Mouse (Mus musculus): ENCODE measurements around the gene Actl6b. TPM values are rescaled to one million over a fixed set of nuclear protein-coding genes. Genes with fewer than 3 reads are reported as not detected.

The Actl6b gene
- polyA plus RNA-seq, 1 experiment from 2014 or later, result 298 TPM

- Histone ChIP-seq H3K4me1 (replicated peaks; ENCODE audit: control insufficient read depth, insufficient read depth, low read length) (peaks cover 12% of the 10 kb centered on the region), H3K4me3 (replicated peaks; ENCODE audit: low read length) (no peak within 1 kb of the TSS), H3K27ac (ENCODE audit: low read length) (no peak within 1 kb of the TSS), H3K36me3 (ENCODE audit: control insufficient read depth, insufficient read depth) (peaks cover 15% of the 10 kb centered on the region), H3K27me3 (replicated peaks; ENCODE audit: control insufficient read depth, insufficient read depth, low read length) (no peaks in the 10 kb centered on the region), H3K4me2 (ENCODE audit: low read length) (no peak within 1 kb of the TSS), H3K9me3 (ENCODE audit: control insufficient read depth, low read length) (no peaks in the 10 kb centered on the region), H3K9ac (replicated peaks; ENCODE audit: low read depth, low read length) (no peak within 1 kb of the TSS)
- ATAC-seq, result no peak
- WGBS, result 67% methylated on average over 5 of the region's 5 CpGs
Measured at GRCm38 (mm10) chr5:137518436-137518835, 34.9 kb upstream of the Actl6b start, which contains the start of gene Gigyf1. Gene Gigyf1, plus strand, starts transcription at chr5:137518548.

- H3K4me2 ChIP-seq (ENCODE audit: low read length), result no peak overlapping the region
- no peaks in the 10 kb centered on the region for H3K4me1 ChIP-seq (replicated peaks; ENCODE audit: control insufficient read depth, insufficient read depth, low read length)
- H3K9me3 ChIP-seq (ENCODE audit: control insufficient read depth, low read length), result no peaks in the 10 kb centered on the region
- peaks cover 24% of the 10 kb centered on the region for H3K36me3 ChIP-seq (ENCODE audit: control insufficient read depth, insufficient read depth)
- no peak overlapping the region for H3K27ac ChIP-seq (ENCODE audit: low read length)
- H3K27me3 ChIP-seq (replicated peaks; ENCODE audit: control insufficient read depth, insufficient read depth, low read length), result no peaks in the 10 kb centered on the region
- ATAC-seq, result no peak
- no peak overlapping the region for H3K4me3 ChIP-seq (replicated peaks; ENCODE audit: low read length)
- 90% methylated on average over 27 of the region's 27 CpGs for WGBS
- no peak overlapping the region for H3K9ac ChIP-seq (replicated peaks; ENCODE audit: low read depth, low read length)
Measured at GRCm38 (mm10) chr5:137519691-137520550, 33.4 kb upstream of the Actl6b start.

DNA sequence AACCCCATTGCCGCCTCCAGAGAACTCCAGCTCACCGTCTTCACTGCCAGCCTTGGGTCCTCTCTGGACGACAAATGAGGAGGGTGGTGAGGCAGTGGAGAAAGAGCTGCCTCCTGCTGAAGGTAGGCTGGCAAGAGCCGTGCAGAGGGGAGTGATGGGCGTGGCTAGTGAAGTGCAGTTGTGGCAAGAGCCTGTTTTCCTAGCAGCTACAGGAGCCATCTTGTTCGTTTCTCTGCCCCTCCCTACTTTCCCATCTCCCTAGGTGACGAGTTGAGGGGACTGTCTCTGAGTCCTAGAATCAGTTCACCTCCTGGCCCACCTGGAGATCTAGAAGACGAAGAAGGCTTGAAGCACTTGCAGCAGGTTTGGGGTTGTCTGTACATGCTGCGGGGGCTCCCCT, 31.5 kb upstream of the Actl6b start:
- H3K27ac ChIP-seq (ENCODE audit: low read length), result no peak overlapping the region
- peaks cover 3% of the 10 kb centered on the region; the same call in 1 of the 2 replicates for H3K4me1 ChIP-seq (replicated peaks; ENCODE audit: control insufficient read depth, insufficient read depth, low read length)
- ATAC-seq, result no peak
- H3K9ac ChIP-seq (replicated peaks; ENCODE audit: low read depth, low read length), result no peak overlapping the region
- WGBS, result 78% methylated on average over 9 of the region's 9 CpGs
- no peaks in the 10 kb centered on the region for H3K9me3 ChIP-seq (ENCODE audit: control insufficient read depth, low read length)
- no peaks in the 10 kb centered on the region for H3K27me3 ChIP-seq (replicated peaks; ENCODE audit: control insufficient read depth, insufficient read depth, low read length)
- H3K4me3 ChIP-seq (replicated peaks; ENCODE audit: low read length), result no peak overlapping the region
- H3K4me2 ChIP-seq (ENCODE audit: low read length), result no peak overlapping the region
- peaks cover 27% of the 10 kb centered on the region for H3K36me3 ChIP-seq (ENCODE audit: control insufficient read depth, insufficient read depth)

DNA sequence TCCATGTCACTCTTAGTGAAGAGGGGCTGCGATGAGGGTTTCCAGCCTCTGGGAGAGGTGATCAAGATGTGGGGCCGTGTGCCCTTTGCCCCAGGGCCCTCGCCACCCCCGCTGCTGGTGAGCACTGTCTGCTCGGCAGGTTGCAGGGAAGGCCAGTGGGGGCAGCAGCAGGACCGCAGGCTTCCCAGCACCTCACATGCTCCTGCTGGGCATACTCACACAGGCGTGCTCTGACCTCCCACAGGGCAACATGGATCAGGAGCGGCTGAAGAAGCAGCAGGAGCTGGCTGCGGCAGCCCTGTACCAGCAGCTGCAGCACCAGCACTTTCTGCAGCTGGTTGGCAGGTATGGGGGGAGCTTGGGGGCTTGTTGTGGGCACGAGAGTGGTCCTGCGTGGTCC, 30.6 kb upstream of the Actl6b start:
- Histone ChIP-seq H3K36me3 (ENCODE audit: control insufficient read depth, insufficient read depth) (peaks cover 33% of the 10 kb centered on the region), H3K4me1 (replicated peaks; ENCODE audit: control insufficient read depth, insufficient read depth, low read length) (peaks cover 5% of the 10 kb centered on the region; the same call in 1 of the 2 replicates), H3K27me3 (replicated peaks; ENCODE audit: control insufficient read depth, insufficient read depth, low read length) (no peaks in the 10 kb centered on the region), H3K4me3 (replicated peaks; ENCODE audit: low read length) (no peak overlapping the region), H3K27ac (ENCODE audit: low read length) (no peak overlapping the region), H3K4me2 (ENCODE audit: low read length) (no peak overlapping the region), H3K9ac (replicated peaks; ENCODE audit: low read depth, low read length) (no peak overlapping the region), H3K9me3 (ENCODE audit: control insufficient read depth, low read length) (no peaks in the 10 kb centered on the region)
- ATAC-seq, result no peak
- 84% methylated on average over 11 of the region's 11 CpGs for WGBS

GRCm38 (mm10) chr5:137523396-137524250, 29.7 kb upstream of the Actl6b start:
- Histone ChIP-seq H3K36me3 (ENCODE audit: control insufficient read depth, insufficient read depth) (peaks cover 39% of the 10 kb centered on the region), H3K4me1 (replicated peaks; ENCODE audit: control insufficient read depth, insufficient read depth, low read length) (peaks cover 5% of the 10 kb centered on the region; the same call in 1 of the 2 replicates), H3K27ac (ENCODE audit: low read length) (no peak overlapping the region), H3K4me2 (ENCODE audit: low read length) (no peak overlapping the region), H3K9me3 (ENCODE audit: control insufficient read depth, low read length) (no peaks in the 10 kb centered on the region), H3K9ac (replicated peaks; ENCODE audit: low read depth, low read length) (no peak overlapping the region), H3K27me3 (replicated peaks; ENCODE audit: control insufficient read depth, insufficient read depth, low read length) (no peaks in the 10 kb centered on the region), H3K4me3 (replicated peaks; ENCODE audit: low read length) (no peak overlapping the region)
- WGBS, result 83% methylated on average over 25 of the region's 25 CpGs
- no peak for ATAC-seq

DNA sequence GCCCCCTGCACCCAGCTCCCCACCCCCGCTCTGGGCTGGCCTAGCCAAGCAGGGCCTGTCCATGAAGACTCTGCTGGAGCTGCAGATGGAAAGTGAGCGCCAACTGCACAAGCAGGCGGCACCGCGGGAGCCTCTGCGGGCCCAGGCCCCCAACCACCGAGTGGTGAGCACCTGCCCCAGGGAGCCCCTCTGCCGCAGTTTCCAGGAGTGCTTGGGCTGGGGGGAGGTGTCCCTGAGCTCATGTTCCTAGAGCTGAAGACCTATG, 29.1 kb upstream of the Actl6b start:
- H3K4me2 ChIP-seq (ENCODE audit: low read length), result no peak overlapping the region
- H3K27me3 ChIP-seq (replicated peaks; ENCODE audit: control insufficient read depth, insufficient read depth, low read length), result no peaks in the 10 kb centered on the region
- no peak overlapping the region for H3K27ac ChIP-seq (ENCODE audit: low read length)
- 86% methylated on average over 8 of the region's 8 CpGs for WGBS
- ATAC-seq, result no peak
- H3K9me3 ChIP-seq (ENCODE audit: control insufficient read depth, low read length), result no peaks in the 10 kb centered on the region
- H3K4me3 ChIP-seq (replicated peaks; ENCODE audit: low read length), result no peak overlapping the region
- no peak overlapping the region for H3K9ac ChIP-seq (replicated peaks; ENCODE audit: low read depth, low read length)
- peaks cover 44% of the 10 kb centered on the region for H3K36me3 ChIP-seq (ENCODE audit: control insufficient read depth, insufficient read depth)
- H3K4me1 ChIP-seq (replicated peaks; ENCODE audit: control insufficient read depth, insufficient read depth, low read length), result peaks cover 6% of the 10 kb centered on the region

DNA sequence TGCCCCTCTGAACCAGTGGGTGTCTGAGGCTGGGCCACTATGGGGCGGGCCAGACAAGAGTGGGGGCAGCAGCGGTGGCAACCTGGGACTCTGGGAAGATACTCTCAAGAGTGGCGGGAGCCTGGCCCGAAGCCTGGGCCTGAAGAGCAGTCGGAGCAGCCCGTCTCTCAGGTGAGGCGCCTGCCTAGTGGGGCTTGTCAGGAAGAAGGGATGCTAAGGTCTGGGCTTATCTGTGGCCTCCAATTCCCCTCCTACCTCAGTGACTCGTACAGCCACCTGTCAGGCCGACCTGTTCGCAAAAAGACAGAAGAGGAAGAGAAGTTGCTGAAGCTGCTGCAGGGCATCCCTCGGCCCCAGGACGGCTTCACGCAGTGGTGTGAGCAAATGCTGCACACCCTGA, 28.6 kb upstream of the Actl6b start:
- Histone ChIP-seq H3K9ac (replicated peaks; ENCODE audit: low read depth, low read length) (no peak overlapping the region), H3K4me1 (replicated peaks; ENCODE audit: control insufficient read depth, insufficient read depth, low read length) (peaks cover 10% of the 10 kb centered on the region), H3K27ac (ENCODE audit: low read length) (no peak overlapping the region), H3K4me3 (replicated peaks; ENCODE audit: low read length) (no peak overlapping the region), H3K36me3 (ENCODE audit: control insufficient read depth, insufficient read depth) (peaks cover 48% of the 10 kb centered on the region), H3K4me2 (ENCODE audit: low read length) (no peak overlapping the region), H3K27me3 (replicated peaks; ENCODE audit: control insufficient read depth, insufficient read depth, low read length) (no peaks in the 10 kb centered on the region), H3K9me3 (ENCODE audit: control insufficient read depth, low read length) (no peaks in the 10 kb centered on the region)
- no peak for ATAC-seq
- 91% methylated on average over 13 of the region's 13 CpGs for WGBS

GRCm38 (mm10) chr5:137525511-137525910, 27.8 kb upstream of the Actl6b start:
- no peak overlapping the region for H3K9ac ChIP-seq (replicated peaks; ENCODE audit: low read depth, low read length)
- 76% methylated on average over 16 of the region's 16 CpGs for WGBS
- peaks cover 48% of the 10 kb centered on the region for H3K36me3 ChIP-seq (ENCODE audit: control insufficient read depth, insufficient read depth)
- no peaks in the 10 kb centered on the region for H3K9me3 ChIP-seq (ENCODE audit: control insufficient read depth, low read length)
- no peak overlapping the region for H3K4me2 ChIP-seq (ENCODE audit: low read length)
- peaks cover 18% of the 10 kb centered on the region for H3K4me1 ChIP-seq (replicated peaks; ENCODE audit: control insufficient read depth, insufficient read depth, low read length)
- no peak overlapping the region for H3K4me3 ChIP-seq (replicated peaks; ENCODE audit: low read length)
- peak overlapping the region; percentile 33; the same call in 1 of the 2 replicates for H3K27ac ChIP-seq (ENCODE audit: low read length)
- H3K27me3 ChIP-seq (replicated peaks; ENCODE audit: control insufficient read depth, insufficient read depth, low read length), result no peaks in the 10 kb centered on the region
- ATAC-seq, result no peak

- no peak for ATAC-seq
- Histone ChIP-seq H3K27ac (ENCODE audit: low read length) (peak overlapping the region; percentile 50), H3K4me1 (replicated peaks; ENCODE audit: control insufficient read depth, insufficient read depth, low read length) (peaks cover 20% of the 10 kb centered on the region), H3K27me3 (replicated peaks; ENCODE audit: control insufficient read depth, insufficient read depth, low read length) (no peaks in the 10 kb centered on the region), H3K9me3 (ENCODE audit: control insufficient read depth, low read length) (no peaks in the 10 kb centered on the region), H3K4me2 (ENCODE audit: low read length) (no peak overlapping the region), H3K4me3 (replicated peaks; ENCODE audit: low read length) (no peak overlapping the region), H3K9ac (replicated peaks; ENCODE audit: low read depth, low read length) (no peak overlapping the region), H3K36me3 (ENCODE audit: control insufficient read depth, insufficient read depth) (peaks cover 46% of the 10 kb centered on the region)
- WGBS, result 28% methylated on average over 16 of the region's 16 CpGs
Measured at GRCm38 (mm10) chr5:137526192-137526936, 27.0 kb upstream of the Actl6b start.
